Mouse (Mus musculus) ES-Bruce4 (cell line): ENCODE results near the gene Gm21981.

Source experiments
- CTCF ChIP-seq: IDR thresholded peaks from one replicate; pipeline ENCODE4 v1.8.1; 2011; ENCODE audit warnings: low read depth, low read length
- POLR2A ChIP-seq: IDR thresholded peaks from one replicate; pipeline ENCODE4 v1.8.1; 2011; ENCODE audit warnings: low read length; ENCODE audit not compliant: insufficient read depth

DNA sequence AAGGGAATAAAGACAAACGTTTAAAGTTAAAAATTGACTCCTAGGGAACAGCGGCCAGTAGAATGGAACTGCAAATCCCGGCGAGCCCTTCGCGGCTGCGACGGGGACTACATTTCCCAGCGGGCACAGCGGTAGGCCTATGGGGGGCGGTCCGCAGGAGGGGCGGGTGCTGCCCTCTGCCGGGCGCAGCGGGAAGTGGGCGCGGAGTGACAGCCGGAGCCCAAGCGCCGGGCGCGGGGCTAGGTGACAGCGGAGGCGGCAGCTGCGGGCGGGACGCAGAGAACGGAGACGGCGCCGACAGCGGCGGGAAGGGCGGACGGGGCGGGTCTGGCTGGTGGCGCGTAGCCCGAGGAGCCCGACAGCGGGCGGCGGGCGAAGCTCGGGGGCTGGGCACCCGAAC lies 42.6 kb upstream of the Gm21981 start, which contains the start of gene Tfeb:
- TF ChIP-seq CTCF (peak; percentile 69), POLR2A (no peak)
